Mouse (Mus musculus) heart, embryonic 16.5 days (tissue): ENCODE results near the gene Tmem82. TPM values are rescaled to one million over a fixed set of nuclear protein-coding genes. Genes with fewer than 3 reads are reported as not detected.

Experiments
- ATAC-seq: fragments of 200-750 bp; cut with Nextera tagmentation; replicated peaks from 2 replicates; pipeline ENCODE4 v1.8.0; 2017; ENCODE audit warnings: moderate number of reproducible peaks; ENCODE audit not compliant: insufficient read depth, low FRiP score; ENCODE audit errors: extremely low read depth
- H3K27ac ChIP-seq: fragments of 300-500 bp; sonication (generic); 2 replicates; pipeline ENCODE4 v1.5.1; 2014; ENCODE audit warnings: mild to moderate bottlenecking, low read length, control low read depth, moderate library complexity
- H3K27me3 ChIP-seq: fragments of 300-500 bp; sonication (generic); 2 replicates; pipeline ENCODE4 v1.6.1; 2014; ENCODE audit warnings: low read length, mixed read lengths; ENCODE audit not compliant: control insufficient read depth, insufficient read depth
- H3K36me3 ChIP-seq: fragments of 300-500 bp; sonication (generic); 2 replicates; pipeline ENCODE4 v1.6.1; 2014; ENCODE audit not compliant: control insufficient read depth, insufficient read depth
- H3K4me1 ChIP-seq: fragments of 300-500 bp; sonication (generic); 2 replicates; pipeline ENCODE4 v1.6.1; 2014; ENCODE audit warnings: low read length, mixed read lengths; ENCODE audit not compliant: control insufficient read depth, insufficient read depth
- H3K4me2 ChIP-seq: fragments of 300-500 bp; sonication (generic); 2 replicates; pipeline ENCODE4 v1.6.1; 2014; ENCODE audit warnings: low read depth, mild to moderate bottlenecking, control low read depth, low read length
- H3K4me3 ChIP-seq: fragments of 300-500 bp; sonication (generic); 2 replicates; pipeline ENCODE4 v1.5.1; 2014; ENCODE audit warnings: mild to moderate bottlenecking, control low read depth, low read length
- H3K9ac ChIP-seq: fragments of 300-500 bp; sonication (generic); 2 replicates; pipeline ENCODE4 v1.6.1; 2014; ENCODE audit warnings: low read length, control low read depth
- H3K9me3 ChIP-seq: fragments of 300-500 bp; sonication (generic); replicated peaks from 2 replicates; pipeline ENCODE4 v1.6.1; 2016; ENCODE audit warnings: low read length; ENCODE audit not compliant: control insufficient read depth
- WGBS: fragments of 180-500 bp; shearing (Covaris S2); extraction: QIAGEN DNeasy Blood & Tissue Kit; methylation state at CpG from one replicate; pipeline ENCODE4 v1.1.7; 2014; 5-methylcytosine and 5-hydroxymethylcytosine counted together
- polyA plus RNA-seq: library from polyadenylated mRNA; unstranded; fragments of >200 nt; fragmentation: Nextera tagmentation; extraction: Ambion mirVana; gene quantifications from 2 replicates; pipeline ENCODE4 v1.2.1, GENCODE M21; 2015

Gene Tmem82
- polyA plus RNA-seq, 1 experiment from 2014 or later: 1.1 TPM

GRCm38 (mm10) chr4:141576877-141577276 lies 41.6 kb downstream of the Tmem82 start:
- Histone ChIP-seq H3K9me3 (0 out of 2 replicates have a peak, but pooled peaks cover 3% of the 10 kb centered on the region), H3K4me2 (no peak overlapping the region), H3K4me1 (peaks cover 11% of the 10 kb centered on the region), H3K4me3 (no peak overlapping the region), H3K9ac (no peak overlapping the region), H3K27ac (no peak overlapping the region), H3K36me3 (peaks cover 21% of the 10 kb centered on the region), H3K27me3 (no peaks in the 10 kb centered on the region)
- 89% methylated on average over 7 of the region's 7 CpGs for whole genome bisulfite sequencing
- ATAC-seq: no peak

GRCm38 (mm10) chr4:141576404-141576803 lies 42.0 kb downstream of the Tmem82 start:
- 0 out of 2 replicates have a peak, but pooled peaks cover 3% of the 10 kb centered on the region for H3K9me3 ChIP-seq
- H3K4me3 ChIP-seq: no peak overlapping the region
- no peaks in the 10 kb centered on the region for H3K27me3 ChIP-seq
- no peak for ATAC-seq
- 79% methylated on average over 11 of the region's 11 CpGs for WGBS
- no peak overlapping the region for H3K4me2 ChIP-seq
- no peak overlapping the region for H3K9ac ChIP-seq
- H3K4me1 ChIP-seq: peaks cover 11% of the 10 kb centered on the region
- H3K27ac ChIP-seq: no peak overlapping the region
- peaks cover 21% of the 10 kb centered on the region for H3K36me3 ChIP-seq

GRCm38 (mm10) chr4:141574789-141575702 lies 43.4 kb downstream of the Tmem82 start:
- 33% methylated on average over 27 of the region's 27 CpGs for WGBS
- 0 out of 2 replicates have a peak, but pooled peaks cover 3% of the 10 kb centered on the region for H3K9me3 ChIP-seq
- peaks cover 15% of the 10 kb centered on the region for H3K36me3 ChIP-seq
- H3K27me3 ChIP-seq: no peaks in the 10 kb centered on the region
- no peak overlapping the region for H3K4me3 ChIP-seq
- H3K9ac ChIP-seq: peak overlapping the region; percentile 33; the same call in 1 of the 2 replicates
- peak overlapping the region; percentile 56 for H3K4me2 ChIP-seq
- peaks cover 14% of the 10 kb centered on the region for H3K4me1 ChIP-seq
- ATAC-seq: 0 out of 2 replicates have a peak, but pooled peaks have one; percentile 24
- H3K27ac ChIP-seq: no peak overlapping the region

GRCm38 (mm10) chr4:141573359-141573966 lies 45.0 kb downstream of the Tmem82 start:
- Histone ChIP-seq H3K4me1 (peaks cover 18% of the 10 kb centered on the region), H3K27ac (peak overlapping the region; percentile 55; the same call in 1 of the 2 replicates)
- ATAC-seq: no peak

GRCm38 (mm10) chr4:141572668-141573358 lies 45.6 kb downstream of the Tmem82 start:
- no peak overlapping the region for H3K9ac ChIP-seq
- peaks cover 12% of the 10 kb centered on the region for H3K36me3 ChIP-seq
- H3K4me1 ChIP-seq: peaks cover 18% of the 10 kb centered on the region
- H3K4me2 ChIP-seq: no peak overlapping the region
- no peak overlapping the region for H3K4me3 ChIP-seq
- H3K9me3 ChIP-seq: 0 out of 2 replicates have a peak, but pooled peaks cover 3% of the 10 kb centered on the region
- 0 out of 2 replicates have a peak, but pooled peaks have one; percentile 4 for ATAC-seq
- peak overlapping the region; percentile 55; the same call in 1 of the 2 replicates for H3K27ac ChIP-seq
- no peaks in the 10 kb centered on the region for H3K27me3 ChIP-seq
- 76% methylated on average over 7 of the region's 7 CpGs for WGBS

More at GRCm38 (mm10) chr4:141573359-141573966, 45.0 kb downstream of the Tmem82 start:
- 0 out of 2 replicates have a peak overlapping the region, but pooled peaks have one; percentile 9 for H3K9ac ChIP-seq
- 33% methylated on average over 6 of the region's 6 CpGs for WGBS
- H3K4me2 ChIP-seq: no peak overlapping the region
- H3K27me3 ChIP-seq: no peaks in the 10 kb centered on the region
- 0 out of 2 replicates have a peak, but pooled peaks cover 3% of the 10 kb centered on the region for H3K9me3 ChIP-seq
- H3K4me3 ChIP-seq: no peak overlapping the region
- peaks cover 13% of the 10 kb centered on the region for H3K36me3 ChIP-seq

GRCm38 (mm10) chr4:141571934-141572333 lies 46.5 kb downstream of the Tmem82 start:
- Histone ChIP-seq H3K9me3 (0 out of 2 replicates have a peak, but pooled peaks cover 2% of the 10 kb centered on the region), H3K27me3 (no peaks in the 10 kb centered on the region), H3K9ac (no peak overlapping the region), H3K36me3 (peaks cover 3% of the 10 kb centered on the region), H3K4me1 (peaks cover 18% of the 10 kb centered on the region), H3K4me2 (no peak overlapping the region), H3K4me3 (no peak overlapping the region), H3K27ac (no peak overlapping the region)
- 75% methylated on average over 10 of the region's 10 CpGs for WGBS
- ATAC-seq: no peak

GRCm38 (mm10) chr4:141571337-141571739 lies 47.1 kb downstream of the Tmem82 start:
- Histone ChIP-seq H3K27me3 (no peaks in the 10 kb centered on the region), H3K27ac (no peak overlapping the region), H3K4me2 (no peak overlapping the region), H3K36me3 (no peaks in the 10 kb centered on the region), H3K9ac (no peak overlapping the region), H3K9me3 (no peaks in the 10 kb centered on the region), H3K4me1 (peaks cover 18% of the 10 kb centered on the region), H3K4me3 (no peak overlapping the region)
- 0 out of 2 replicates have a peak, but pooled peaks have one; percentile 24 for ATAC-seq
- 52% methylated on average over 6 of the region's 6 CpGs for WGBS

- H3K9ac ChIP-seq: no peak overlapping the region
- ATAC-seq: no peak
- no peak overlapping the region for H3K4me3 ChIP-seq
- H3K36me3 ChIP-seq: no peaks in the 10 kb centered on the region
- no peak overlapping the region for H3K27ac ChIP-seq
- peaks cover 18% of the 10 kb centered on the region for H3K4me1 ChIP-seq
- 83% methylated on average over 1 of the region's 1 CpGs for whole genome bisulfite sequencing
- H3K9me3 ChIP-seq: no peaks in the 10 kb centered on the region
- H3K27me3 ChIP-seq: no peaks in the 10 kb centered on the region
- H3K4me2 ChIP-seq: no peak overlapping the region
These were observed 47.6 kb downstream of the Tmem82 start for GRCm38 (mm10) chr4:141570821-141571220.
